Mouse (Mus musculus) embryonic facial prominence, embryonic 13.5 days (tissue): ENCODE results near the gene Crebbp. TPM values are rescaled to one million over a fixed set of nuclear protein-coding genes. Genes with fewer than 3 reads are reported as not detected.

ENCODE experiments used
- ATAC-seq: fragments of 200-750 bp; cut with Nextera tagmentation; 2 replicates; pipeline ENCODE4 v1.8.0; 2017; ENCODE audit warnings: low read depth; ENCODE audit not compliant: insufficient number of reproducible peaks, insufficient read depth, low FRiP score, low TSS enrichment
- H3K27ac ChIP-seq: fragments of 300-500 bp; sonication (generic); 2 replicates; pipeline ENCODE4 v1.5.1; 2015; ENCODE audit warnings: moderate library complexity, mild to moderate bottlenecking, inconsistent platforms
- H3K27me3 ChIP-seq: fragments of 300-500 bp; sonication (generic); 2 replicates; pipeline ENCODE4 v1.6.1; 2015; ENCODE audit warnings: mild to moderate bottlenecking, inconsistent platforms
- H3K36me3 ChIP-seq: fragments of 300-500 bp; sonication (generic); 2 replicates; pipeline ENCODE4 v1.6.1; 2015; ENCODE audit warnings: mild to moderate bottlenecking, inconsistent platforms
- H3K4me1 ChIP-seq: fragments of 300-500 bp; sonication (generic); 2 replicates; pipeline ENCODE4 v1.6.1; 2015; ENCODE audit warnings: inconsistent platforms
- H3K4me2 ChIP-seq: fragments of 300-500 bp; sonication (generic); 2 replicates; pipeline ENCODE4 v1.6.1; 2015; ENCODE audit warnings: moderate library complexity, mild to moderate bottlenecking, inconsistent platforms
- H3K4me3 ChIP-seq: fragments of 300-500 bp; sonication (generic); 2 replicates; pipeline ENCODE4 v1.5.1; 2015; ENCODE audit warnings: mild to moderate bottlenecking, inconsistent platforms
- H3K9ac ChIP-seq: fragments of 300-500 bp; sonication (generic); 2 replicates; pipeline ENCODE4 v1.6.1; 2015; ENCODE audit warnings: mild to moderate bottlenecking, inconsistent platforms
- H3K9me3 ChIP-seq: fragments of 300-500 bp; sonication (generic); 2 replicates; pipeline ENCODE4 v1.6.1; 2016; ENCODE audit warnings: inconsistent platforms
- WGBS: fragments of 180-500 bp; shearing (Covaris S2); methylation state at CpG from one replicate; pipeline ENCODE4 v1.1.7; 2015; ENCODE audit warnings: mixed read lengths; 5-methylcytosine and 5-hydroxymethylcytosine counted together
- microRNA-seq: library from miRNA; unstranded; fragments of <30 nt; microRNA quantifications from one replicate; pipeline ENCODE4, GENCODE M21; 2016
- polyA plus RNA-seq: library from polyadenylated mRNA; unstranded; fragments of >200 nt; fragmentation: Nextera tagmentation; extraction: Ambion mirVana; gene quantifications from 2 replicates; pipeline ENCODE4 v1.2.1, GENCODE M21; 2015

The Crebbp gene
- polyA plus RNA-seq, 1 experiment from 2014 or later, result 51.3 TPM

- no peak overlapping the region for H3K4me3 ChIP-seq
- H3K27me3 ChIP-seq, result no peaks in the 10 kb centered on the region
- no peak overlapping the region for H3K9ac ChIP-seq
- H3K36me3 ChIP-seq, result peaks cover 87% of the 10 kb centered on the region
- H3K9me3 ChIP-seq, result no peaks in the 10 kb centered on the region
- no peak overlapping the region for H3K4me2 ChIP-seq
- H3K27ac ChIP-seq, result no peak overlapping the region
- H3K4me1 ChIP-seq, result no peaks in the 10 kb centered on the region
- no peak for ATAC-seq
- WGBS, result 87% methylated on average over 5 of the region's 5 CpGs
These were observed 173.6 kb downstream of the Crebbp start for GRCm38 (mm10) chr16:4040206-4040605.

GRCm38 (mm10) chr16:4037690-4038089, 176.1 kb downstream of the Crebbp start:
- no peak overlapping the region for H3K4me2 ChIP-seq
- H3K36me3 ChIP-seq, result peaks cover 65% of the 10 kb centered on the region
- no peak for ATAC-seq
- H3K9me3 ChIP-seq, result no peaks in the 10 kb centered on the region
- H3K27ac ChIP-seq, result no peak overlapping the region
- no peak overlapping the region for H3K4me3 ChIP-seq
- H3K4me1 ChIP-seq, result no peaks in the 10 kb centered on the region
- 93% methylated on average over 7 of the region's 7 CpGs for WGBS
- no peak overlapping the region for H3K9ac ChIP-seq
- H3K27me3 ChIP-seq, result no peaks in the 10 kb centered on the region

DNA sequence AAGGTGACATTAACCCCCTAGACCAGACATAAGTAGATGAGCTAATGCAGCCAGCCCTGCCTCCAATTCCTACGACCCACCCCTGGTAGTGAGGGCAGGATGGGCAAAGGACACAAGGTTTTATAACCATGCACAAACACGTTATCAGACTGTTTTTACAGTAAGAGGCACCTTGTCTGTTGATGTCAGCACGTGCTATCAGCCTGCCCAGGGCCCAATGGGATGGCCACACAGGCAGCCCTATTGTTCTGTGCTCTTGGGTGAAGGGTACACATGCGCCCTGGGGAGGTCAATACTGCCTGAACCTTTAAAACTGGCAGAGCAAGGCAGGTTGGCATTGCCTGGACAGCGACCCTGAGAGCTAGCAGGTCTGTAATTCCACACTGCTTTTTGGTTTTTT, 177.0 kb downstream of the Crebbp start, which contains the start of gene Dnase1:
TSS of gene Dnase1 (plus strand) at position 136 of the 400 bp plus-strand sequence.
- H3K9ac ChIP-seq, result no peak within 1 kb of the TSS
- H3K27me3 ChIP-seq, result no peaks in the 10 kb centered on the region
- no peak within 1 kb of the TSS for H3K4me3 ChIP-seq
- WGBS, result 87% methylated on average over 5 of the region's 5 CpGs
- no peaks in the 10 kb centered on the region; the same call in 1 of the 2 replicates for H3K9me3 ChIP-seq
- H3K4me1 ChIP-seq, result no peaks in the 10 kb centered on the region
- no peak for ATAC-seq
- H3K27ac ChIP-seq, result no peak within 1 kb of the TSS
- no peak within 1 kb of the TSS for H3K4me2 ChIP-seq
- peaks cover 56% of the 10 kb centered on the region for H3K36me3 ChIP-seq

DNA sequence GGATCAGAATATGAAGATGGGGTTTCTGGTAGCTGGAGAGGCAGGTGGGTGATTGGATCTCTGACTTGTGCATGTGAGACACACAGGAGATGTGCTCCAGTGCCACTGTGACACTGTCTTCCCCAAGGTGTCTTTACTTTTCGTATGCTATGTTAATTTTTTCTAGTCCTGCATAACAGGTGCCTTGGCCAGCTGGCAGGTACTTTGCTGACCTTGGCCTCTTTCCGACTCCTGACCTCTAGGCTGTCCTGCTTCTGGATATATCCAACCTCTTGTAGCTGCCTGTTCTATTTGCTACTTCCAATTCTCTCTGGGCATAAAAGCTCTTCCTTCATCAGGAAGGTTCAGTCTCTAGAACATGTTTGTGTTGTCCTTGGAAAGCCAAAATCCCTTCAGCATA, 178.2 kb downstream of the Crebbp start:
- no peaks in the 10 kb centered on the region for H3K27me3 ChIP-seq
- H3K4me3 ChIP-seq, result no peak overlapping the region
- ATAC-seq, result no peak
- H3K9ac ChIP-seq, result no peak overlapping the region
- H3K36me3 ChIP-seq, result peaks cover 44% of the 10 kb centered on the region
- H3K4me2 ChIP-seq, result no peak overlapping the region
- H3K4me1 ChIP-seq, result no peaks in the 10 kb centered on the region
- 88% methylated on average over 2 of the region's 2 CpGs for WGBS
- H3K27ac ChIP-seq, result no peak overlapping the region
- no peaks in the 10 kb centered on the region; the same call in 1 of the 2 replicates for H3K9me3 ChIP-seq

- no peak overlapping the region for H3K4me2 ChIP-seq
- peaks cover 36% of the 10 kb centered on the region for H3K36me3 ChIP-seq
- WGBS, result 83% methylated on average over 3 of the region's 3 CpGs
- H3K27ac ChIP-seq, result no peak overlapping the region
- H3K27me3 ChIP-seq, result no peaks in the 10 kb centered on the region
- no peaks in the 10 kb centered on the region; the same call in 1 of the 2 replicates for H3K9me3 ChIP-seq
- ATAC-seq, result no peak
- H3K9ac ChIP-seq, result no peak overlapping the region
- no peaks in the 10 kb centered on the region for H3K4me1 ChIP-seq
- H3K4me3 ChIP-seq, result no peak overlapping the region
These were observed 179.3 kb downstream of the Crebbp start for GRCm38 (mm10) chr16:4034476-4034875.

DNA sequence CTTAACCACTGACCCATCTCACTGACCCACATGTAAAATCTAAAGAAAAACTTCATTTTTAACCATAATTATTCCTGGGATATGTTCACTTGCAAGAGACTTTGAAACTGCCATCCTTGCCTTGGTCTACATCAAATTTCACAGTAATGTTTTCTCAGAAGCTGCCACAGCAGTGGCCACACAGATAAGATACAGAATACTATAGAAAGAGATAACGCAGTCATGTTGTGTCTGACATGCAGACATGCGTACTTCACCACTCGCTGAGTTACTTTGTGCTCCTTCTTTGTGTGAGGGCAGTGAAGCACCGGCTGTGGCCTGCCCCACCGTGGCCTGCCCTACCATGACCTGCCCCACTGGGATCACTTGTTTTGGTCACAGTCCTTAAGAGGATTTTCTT, 179.8 kb downstream of the Crebbp start:
- no peaks in the 10 kb centered on the region for H3K27me3 ChIP-seq
- no peak overlapping the region for H3K4me2 ChIP-seq
- ATAC-seq, result no peak
- H3K9me3 ChIP-seq, result no peaks in the 10 kb centered on the region; the same call in 1 of the 2 replicates
- H3K9ac ChIP-seq, result no peak overlapping the region
- 75% methylated on average over 5 of the region's 5 CpGs for WGBS
- no peak overlapping the region for H3K27ac ChIP-seq
- no peak overlapping the region for H3K4me3 ChIP-seq
- H3K36me3 ChIP-seq, result peaks cover 31% of the 10 kb centered on the region
- no peaks in the 10 kb centered on the region for H3K4me1 ChIP-seq

DNA sequence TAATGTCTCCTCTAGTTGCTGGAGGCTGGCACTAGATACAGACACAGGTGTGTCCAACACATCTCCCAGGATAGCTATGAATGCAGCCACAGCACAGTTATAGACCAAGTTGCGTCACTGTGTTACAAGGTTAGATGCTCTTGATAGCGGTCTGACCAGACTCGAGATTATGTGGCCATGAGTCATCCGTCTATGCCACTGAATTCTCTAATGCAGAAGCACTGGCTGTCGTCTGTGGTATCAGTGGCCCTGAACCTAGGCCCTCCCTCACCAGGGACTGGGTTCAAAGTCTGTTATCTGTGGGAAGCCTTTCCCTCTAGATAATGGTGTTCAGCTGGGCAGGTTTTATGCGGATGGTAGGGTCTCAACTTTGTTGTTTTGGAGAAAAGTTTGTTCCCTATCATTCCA, 181.5 kb downstream of the Crebbp start:
- Histone ChIP-seq H3K36me3 (peaks cover 15% of the 10 kb centered on the region), H3K4me1 (no peaks in the 10 kb centered on the region), H3K4me3 (no peak overlapping the region), H3K9ac (no peak overlapping the region), H3K4me2 (no peak overlapping the region), H3K9me3 (no peaks in the 10 kb centered on the region; the same call in 1 of the 2 replicates), H3K27ac (no peak overlapping the region), H3K27me3 (no peaks in the 10 kb centered on the region)
- ATAC-seq, result no peak
- 88% methylated on average over 6 of the region's 6 CpGs for WGBS

DNA sequence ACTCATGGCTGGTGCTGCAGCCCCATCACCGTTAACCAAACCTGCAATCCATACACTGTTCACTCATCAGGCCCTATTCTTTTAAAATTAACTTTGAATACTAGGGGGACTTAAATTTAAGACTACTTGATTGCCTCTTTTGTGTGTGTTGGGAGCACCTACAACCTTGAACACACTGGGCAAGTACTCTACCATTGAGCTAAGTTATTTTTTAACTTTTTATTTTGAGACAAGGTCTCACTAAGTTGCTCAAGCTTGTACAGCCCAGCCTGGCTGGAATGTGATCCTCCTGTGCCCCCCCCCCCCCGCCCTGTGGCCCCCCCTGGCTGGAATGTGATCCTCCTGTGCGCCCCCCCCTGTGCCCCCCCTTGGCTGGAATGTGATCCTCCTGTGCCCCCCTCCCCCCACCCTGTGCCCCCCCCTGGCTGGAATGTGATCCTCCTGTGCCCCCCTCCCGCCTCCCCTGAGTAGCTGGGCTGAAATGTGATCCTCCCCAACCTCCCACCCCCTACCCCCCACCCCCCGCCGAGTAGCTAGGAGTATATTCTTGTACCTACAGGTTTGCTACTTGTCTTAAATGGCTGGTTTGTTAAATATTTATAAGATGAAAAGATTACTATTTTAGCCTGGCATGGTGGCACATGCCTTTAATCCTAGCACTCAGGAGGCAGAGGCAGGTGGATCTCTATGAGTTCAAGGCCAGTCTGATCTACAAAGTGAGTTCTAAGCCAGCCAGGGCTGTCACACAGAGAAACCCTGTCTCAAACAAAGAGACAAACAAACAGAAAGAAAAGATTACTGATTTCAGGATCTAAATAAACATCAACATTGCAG, 182.1 kb downstream of the Crebbp start:
- ATAC-seq, result no peak
- WGBS, result 31% methylated on average over 4 of the region's 6 CpGs

More for the DNA sequence above, 182.1 kb downstream of the Crebbp start:
- H3K36me3 ChIP-seq, result peaks cover 9% of the 10 kb centered on the region
- no peak overlapping the region for H3K27ac ChIP-seq
- H3K4me3 ChIP-seq, result no peak overlapping the region
- H3K9ac ChIP-seq, result no peak overlapping the region
- H3K27me3 ChIP-seq, result no peaks in the 10 kb centered on the region
- no peaks in the 10 kb centered on the region; the same call in 1 of the 2 replicates for H3K9me3 ChIP-seq
- no peaks in the 10 kb centered on the region for H3K4me1 ChIP-seq
- H3K4me2 ChIP-seq, result no peak overlapping the region

Small RNA genes lying within 50 kb of the gene (microRNA-seq; reads per million reads assigned to microRNA genes)
- gene Gm23413, result not detected

Other genes starting within 250 kb of the Crebbp start
- 0.67 and 1.3 TPM in 2 replicates for gene Nlrc3, start 237.4 kb downstream of the Crebbp start, polyA plus RNA-seq
- gene Slx4, start 210.2 kb downstream of the Crebbp start, polyA plus RNA-seq, result 20.8 and 21.2 TPM in 2 replicates
- 6.2 and 6.5 TPM in 2 replicates for gene Dnase1, start 177.1 kb downstream of the Crebbp start, polyA plus RNA-seq
- gene Trap1, start 136.2 kb downstream of the Crebbp start, polyA plus RNA-seq, result 77.8 and 83.7 TPM in 2 replicates
- gene Adcy9, start 206.5 kb upstream of the Crebbp start, polyA plus RNA-seq, result 1.1 and 1.7 TPM in 2 replicates